Mouse (Mus musculus): ENCODE data around the gene Orai1.
"Not testable (repeated sequence)": the region's sequence is repeated elsewhere in the genome, so short reads cannot be mapped to it uniquely, and the experiment has no call there.

Orai1 gene

DNA sequence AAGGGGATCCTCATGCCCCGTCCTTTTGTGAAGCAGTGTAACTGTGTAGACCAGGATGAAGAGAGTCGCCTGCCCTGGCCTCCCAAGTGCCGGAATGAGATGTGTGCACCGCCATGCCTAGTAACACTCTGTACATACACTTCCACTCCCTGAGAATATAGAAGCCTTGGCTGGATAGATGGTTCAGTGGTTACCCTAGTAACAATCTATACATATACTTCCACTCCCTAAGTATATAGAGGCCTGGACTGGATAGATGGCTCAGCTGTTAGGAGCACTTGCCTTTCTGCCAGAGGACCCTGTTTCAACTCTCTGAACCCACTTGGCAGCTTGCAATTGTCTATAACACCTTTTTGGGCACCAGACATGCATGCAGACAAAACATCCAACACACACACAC, 20.2 kb downstream of the Orai1 start:
- no peak for DNase-seq

DNA sequence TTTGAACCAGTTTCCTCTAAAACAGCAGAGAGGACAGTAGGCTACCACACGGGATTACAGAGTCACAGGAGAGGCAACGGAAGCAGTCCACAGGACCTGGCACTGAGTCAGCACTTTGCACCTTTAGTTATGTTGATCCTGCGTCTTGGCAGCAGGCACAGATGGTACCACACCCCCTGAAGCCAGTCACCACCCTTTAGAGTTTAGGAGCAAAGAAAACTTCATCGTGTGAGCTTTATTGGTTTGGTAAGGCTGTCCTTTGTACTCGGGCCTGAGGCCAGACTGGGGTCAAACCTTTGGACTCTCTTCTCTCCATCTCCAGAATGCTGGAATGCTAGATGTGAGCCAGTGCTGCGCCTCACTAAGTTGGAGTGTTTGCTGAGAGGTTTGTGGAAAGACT, 20.7 kb downstream of the Orai1 start:
- DNase-seq, result no peak

DNA sequence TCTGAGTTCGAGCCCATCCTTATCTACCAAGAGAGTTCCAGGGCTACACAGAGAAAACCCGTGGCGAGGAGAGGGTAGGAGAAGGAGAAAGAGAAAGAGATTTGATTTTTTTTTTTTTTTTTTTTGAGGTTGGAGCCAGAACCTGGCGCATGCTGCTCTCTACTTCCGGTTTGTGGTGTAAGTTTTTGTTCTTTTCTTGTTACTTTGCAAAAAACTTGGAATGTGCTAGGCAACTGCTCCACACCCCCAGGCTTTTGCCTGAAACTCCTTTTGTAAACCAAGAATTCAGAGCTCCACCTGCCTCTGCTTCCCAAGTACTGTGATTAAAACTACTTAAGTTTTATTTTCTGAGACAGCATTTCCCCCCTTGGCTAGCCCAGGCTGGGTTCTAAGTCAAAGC, 23.2 kb downstream of the Orai1 start:
- no peak for DNase-seq

DNA sequence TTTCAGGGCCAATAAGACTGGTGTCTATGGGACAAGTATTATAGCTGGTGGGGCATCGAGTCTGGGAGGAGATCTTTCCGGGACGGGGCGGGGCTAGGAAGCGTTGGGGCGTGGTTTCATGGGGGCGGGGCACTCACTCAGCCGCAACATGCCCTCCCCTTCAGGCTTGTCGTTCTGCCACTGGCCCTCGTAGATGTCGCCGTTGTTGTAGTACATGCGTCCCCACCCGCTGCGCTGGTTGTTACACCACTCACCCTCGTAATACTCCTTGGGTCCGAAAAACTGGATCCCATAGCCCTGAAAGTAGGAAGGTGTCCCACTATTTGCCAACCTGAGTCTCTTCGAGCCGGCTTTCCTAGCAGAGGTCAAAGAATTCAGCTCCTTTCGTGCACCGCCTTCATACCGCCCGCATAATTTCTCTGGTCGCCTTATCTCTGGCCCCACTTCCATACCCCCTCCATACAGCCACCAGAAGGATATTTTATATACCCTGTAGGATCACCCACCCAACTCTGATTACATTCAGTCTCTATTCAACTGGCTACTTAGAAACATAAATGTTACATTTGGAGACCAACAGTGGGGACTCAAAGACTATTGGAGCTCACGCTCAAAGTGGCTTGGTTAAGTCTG, 24.4 kb downstream of the Orai1 start:
- no peak for DNase-seq

DNA sequence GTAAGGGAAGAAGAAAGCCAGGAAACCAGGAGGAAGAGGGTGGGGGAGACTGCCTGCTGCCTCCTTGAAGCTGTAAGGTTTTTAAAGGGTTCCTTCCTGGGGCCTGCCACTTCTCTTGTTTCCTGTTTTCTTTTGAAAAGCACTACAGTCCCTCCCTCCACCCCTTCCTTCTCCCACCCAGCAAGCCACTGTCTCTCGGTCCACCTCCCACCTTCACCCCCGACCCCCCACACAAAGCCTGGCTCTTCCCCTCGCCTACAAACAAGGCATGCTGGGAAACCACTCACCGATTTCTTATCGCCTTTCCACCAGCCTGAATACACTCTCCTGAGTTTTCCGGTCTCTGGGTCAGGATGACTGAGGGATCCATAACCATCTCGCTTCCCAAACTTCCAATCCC, 25.9 kb downstream of the Orai1 start:
- DNase-seq, result no peak

DNA sequence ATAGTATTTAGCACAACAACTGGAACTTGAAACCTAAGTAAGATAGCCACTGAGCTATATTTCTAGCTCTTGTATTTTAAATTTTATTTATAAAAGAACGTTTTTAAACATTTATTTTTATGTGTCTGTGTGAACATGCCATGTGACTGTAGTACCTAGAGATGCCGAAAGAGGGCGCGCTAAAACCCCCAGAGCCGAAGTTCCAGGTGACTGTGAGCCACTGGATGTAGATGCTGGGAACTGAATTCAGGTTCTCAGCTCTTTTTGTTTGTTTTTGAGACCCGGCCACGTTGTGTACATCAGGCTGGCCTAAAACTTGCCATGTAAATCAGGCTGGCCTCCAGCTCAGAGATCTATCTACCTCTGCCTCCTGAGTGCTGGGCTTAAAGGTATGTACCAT, 29.0 kb downstream of the Orai1 start:
- no peak for DNase-seq

DNA sequence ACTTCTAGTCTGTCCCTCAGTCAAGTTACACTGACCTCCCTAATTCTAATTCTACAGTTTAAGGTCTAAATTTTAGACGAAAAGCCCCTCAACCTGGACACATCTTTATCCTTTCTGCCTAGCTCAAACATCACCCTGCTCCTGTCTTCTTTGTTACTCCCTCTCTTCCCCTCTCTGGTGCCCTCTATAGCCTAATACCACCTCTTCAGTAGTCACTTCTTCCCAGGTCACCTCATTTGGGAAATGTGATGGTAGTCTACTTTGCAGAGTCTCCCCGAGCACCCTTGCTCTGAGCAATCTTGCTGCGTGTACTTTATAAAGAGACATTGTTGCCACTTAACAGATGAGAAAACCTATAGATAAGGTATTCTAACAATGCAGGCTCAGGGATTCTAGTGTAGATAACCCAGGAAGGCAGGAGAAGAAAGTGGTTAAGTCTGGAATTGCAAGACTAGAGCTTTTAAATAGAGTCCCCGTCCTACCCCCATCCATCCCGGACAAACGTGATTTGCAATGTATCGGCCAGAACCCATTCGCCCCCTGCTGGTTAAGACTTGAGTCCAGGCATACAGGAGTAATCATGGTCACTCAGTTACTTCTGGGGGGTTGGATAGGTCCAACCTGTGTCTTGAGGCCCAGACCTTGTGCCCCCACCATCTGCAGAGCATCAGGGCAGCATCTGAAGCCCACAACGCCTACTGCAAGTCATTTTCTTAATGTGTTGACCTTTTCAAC, 30.9 kb downstream of the Orai1 start:
- peak; percentile 56 for DNase-seq

DNA sequence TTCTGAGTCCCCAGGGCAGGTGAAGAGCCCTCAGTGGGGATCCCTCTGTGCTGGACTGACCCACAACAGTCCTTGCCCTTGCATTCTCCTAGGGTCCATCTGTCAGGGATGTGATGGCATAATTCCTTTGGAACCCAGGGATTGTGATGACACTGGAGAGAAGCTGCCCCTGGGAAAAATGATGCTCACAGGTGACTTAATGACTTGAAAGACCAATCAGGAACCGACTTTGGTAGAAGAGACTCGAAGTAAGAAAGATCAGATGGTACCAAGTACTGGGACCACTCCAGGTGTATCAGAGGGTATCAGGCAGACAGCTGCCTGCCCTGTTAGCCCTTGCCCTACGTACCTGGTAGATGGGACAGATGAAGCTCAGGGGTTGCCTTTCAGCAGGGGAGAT, 32.0 kb downstream of the Orai1 start, which contains the start of gene Morn3:
TSS of gene Morn3 (minus strand) at position 101 of the 400 bp plus-strand sequence.
- no peak for DNase-seq

DNA sequence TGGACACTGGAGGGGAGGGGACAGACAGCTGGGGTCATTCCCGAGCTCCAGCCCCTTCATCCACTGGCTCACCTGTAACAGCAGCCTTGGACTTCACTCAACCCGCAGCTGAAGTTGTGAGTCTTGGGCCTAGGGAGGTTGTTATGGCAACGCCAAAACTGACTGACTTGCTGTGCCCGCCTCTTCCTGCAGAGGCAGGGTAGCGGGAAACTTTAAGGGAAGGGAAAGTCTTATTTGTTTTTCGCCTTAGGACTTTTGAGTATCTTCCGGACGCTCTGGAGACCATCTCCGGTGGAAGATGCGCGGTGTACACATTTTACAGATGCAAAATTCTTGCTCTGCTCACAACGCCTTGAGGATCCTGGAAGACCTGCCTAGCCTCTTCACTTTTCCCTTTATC, 34.4 kb downstream of the Orai1 start:
- DNase-seq, result peak; percentile 22

DNA sequence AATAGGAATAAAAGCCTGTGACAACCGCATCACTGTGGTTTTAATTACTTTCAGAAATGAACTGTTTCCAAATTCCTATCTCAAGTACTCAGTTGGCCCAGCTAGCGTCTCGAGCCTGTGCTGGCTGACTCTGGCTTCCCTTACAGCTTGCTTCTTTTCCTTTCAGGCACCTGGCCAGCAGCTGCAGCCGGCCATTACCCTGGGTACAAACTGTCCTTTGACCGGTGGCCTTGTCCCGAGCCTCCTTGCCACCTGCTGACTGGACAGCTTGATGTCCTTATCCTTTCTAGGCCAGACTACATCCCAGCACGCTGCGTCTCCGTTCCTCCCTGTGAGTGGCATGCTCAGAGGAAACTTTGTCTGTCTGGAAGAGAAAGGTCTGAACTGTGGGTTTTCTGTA, 36.0 kb downstream of the Orai1 start:
- DNase-seq, result no peak

DNA sequence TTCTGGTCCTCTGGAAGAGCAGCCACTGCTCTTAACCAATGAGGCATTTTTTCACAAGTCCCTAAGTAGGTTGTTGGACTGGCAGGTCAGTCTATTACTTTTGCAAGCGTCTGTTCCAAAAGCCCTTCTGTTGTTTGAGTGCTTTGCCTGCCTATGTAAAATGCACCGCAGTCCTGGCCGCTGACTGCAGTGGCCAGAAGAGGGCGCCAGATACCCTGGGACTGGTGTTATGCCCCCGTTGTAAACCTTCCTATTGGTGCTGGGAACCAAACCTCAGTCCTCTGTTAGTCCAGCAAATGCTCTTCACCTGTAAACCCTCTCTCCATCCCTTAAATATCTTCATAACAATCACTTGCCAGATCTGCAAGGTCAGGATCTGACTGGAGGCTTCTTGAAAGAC, 36.9 kb downstream of the Orai1 start:
- no peak for DNase-seq

DNA sequence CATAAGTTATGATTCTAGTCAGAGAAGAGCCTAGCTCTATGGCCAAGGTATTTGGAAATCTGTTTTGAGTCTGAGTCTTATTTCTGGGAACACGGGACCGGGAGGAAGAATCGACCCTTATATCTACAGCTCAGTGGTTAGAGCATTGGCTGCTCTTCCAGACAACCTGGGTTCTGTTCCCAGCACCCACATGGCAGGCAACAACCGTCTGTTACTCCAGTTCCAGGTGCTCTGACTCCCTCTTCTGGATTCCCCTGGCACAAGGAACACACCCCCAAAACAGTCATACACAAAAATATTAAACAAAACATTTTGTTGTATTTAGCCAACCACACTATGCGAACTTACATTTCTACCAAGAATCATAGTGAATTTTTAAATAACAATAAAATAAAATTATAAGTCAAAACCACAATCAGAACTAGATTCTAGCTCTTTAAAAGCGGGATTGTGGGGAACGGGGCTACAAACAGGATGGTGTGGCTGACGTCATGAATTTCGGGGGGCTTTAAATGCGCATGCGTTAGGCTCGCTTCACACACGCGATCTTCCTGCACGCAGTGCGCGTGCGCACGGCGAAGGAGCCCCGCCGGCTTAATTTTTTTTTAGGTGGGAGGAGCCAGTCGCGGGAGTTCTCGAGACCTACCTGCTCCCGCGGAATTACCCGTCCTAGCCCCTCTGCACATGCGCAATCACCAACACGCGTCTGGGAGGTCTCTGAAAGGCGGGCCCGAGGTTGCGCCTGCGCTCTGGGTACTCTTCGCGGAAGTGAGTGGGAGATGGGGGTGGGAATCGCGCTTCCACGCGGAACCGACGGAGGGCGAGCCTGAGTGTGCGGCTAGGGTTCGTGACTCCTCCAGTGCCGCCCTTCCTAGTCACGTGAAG, 42.7 kb downstream of the Orai1 start:
- DNase-seq, result peak; percentile 98

DNA sequence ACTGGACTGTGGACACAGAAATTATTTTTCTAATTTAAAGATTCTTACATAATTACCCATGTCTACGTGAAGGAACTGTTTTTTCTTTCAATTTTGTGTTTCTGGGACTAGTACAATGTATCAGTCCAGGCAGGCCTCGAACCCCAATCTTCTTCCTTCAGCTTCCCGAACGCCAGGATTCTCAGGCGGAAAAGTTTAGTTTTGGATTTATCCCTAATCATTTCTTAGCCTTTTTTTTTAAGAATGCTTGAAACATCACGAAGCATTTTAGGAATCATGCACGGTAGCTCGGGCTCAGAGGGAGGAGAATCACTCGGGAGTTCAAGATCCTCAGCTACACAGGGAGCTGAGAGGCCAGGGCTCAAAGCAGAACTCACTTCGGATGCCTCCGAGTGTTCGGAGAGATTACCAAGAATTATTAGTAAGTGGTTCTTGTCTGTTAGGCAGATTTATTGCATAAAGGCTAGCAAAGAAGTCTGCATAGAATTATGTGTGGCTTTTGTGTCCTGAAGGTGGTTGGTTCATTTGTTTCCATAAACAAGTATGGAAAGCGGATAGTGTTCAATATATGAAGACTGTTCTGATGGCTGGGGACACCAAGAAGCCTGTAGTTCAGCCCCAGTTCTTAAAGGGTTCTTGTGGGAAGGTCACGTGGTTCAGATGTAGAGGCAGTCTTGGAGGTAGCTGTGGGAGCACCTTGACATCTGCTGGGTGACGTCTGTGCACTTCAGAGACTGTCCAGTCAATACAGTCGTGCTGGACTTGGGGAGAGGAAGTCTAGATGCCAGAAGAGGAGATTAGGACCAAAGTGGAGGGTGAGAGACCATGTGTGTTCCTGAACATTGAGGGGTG, 43.6 kb downstream of the Orai1 start:
- no peak for DNase-seq

DNA sequence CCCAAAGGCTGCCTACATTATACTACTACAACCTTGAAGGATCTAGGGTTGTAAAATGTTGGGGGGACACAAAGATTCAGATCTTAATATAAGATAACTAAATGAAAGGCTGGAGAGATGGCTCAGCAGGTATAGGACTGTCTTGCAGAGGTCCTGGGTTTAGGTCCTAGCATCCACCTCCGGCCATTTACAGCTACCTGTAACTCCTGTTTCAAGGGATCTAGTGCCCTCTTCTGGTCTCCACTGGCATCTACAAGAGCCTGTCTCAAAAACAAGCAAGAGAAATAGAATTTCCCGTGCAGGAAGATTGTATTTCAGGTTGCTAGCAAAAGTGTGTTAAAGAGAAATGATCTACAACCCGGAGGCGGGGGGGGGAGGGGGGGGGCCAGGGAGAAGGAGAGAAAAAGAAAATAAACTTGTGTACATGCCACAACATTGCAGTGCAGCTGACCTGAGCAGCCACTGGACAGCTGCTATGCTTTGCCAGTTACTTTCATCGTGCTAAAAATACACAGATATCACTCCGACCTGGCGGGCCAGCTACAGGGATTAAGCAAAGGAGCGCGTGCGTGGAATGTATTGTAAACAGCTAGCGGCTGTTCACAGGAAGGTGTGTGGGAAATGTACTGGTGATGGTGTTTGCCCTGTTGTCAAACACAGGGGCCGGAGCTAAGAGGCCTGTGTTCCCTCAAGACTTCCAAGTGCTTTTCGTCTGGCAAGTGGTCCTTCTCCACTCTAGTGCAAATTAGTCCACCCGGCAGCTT, 45.1 kb downstream of the Orai1 start:
- no peak for DNase-seq

DNA sequence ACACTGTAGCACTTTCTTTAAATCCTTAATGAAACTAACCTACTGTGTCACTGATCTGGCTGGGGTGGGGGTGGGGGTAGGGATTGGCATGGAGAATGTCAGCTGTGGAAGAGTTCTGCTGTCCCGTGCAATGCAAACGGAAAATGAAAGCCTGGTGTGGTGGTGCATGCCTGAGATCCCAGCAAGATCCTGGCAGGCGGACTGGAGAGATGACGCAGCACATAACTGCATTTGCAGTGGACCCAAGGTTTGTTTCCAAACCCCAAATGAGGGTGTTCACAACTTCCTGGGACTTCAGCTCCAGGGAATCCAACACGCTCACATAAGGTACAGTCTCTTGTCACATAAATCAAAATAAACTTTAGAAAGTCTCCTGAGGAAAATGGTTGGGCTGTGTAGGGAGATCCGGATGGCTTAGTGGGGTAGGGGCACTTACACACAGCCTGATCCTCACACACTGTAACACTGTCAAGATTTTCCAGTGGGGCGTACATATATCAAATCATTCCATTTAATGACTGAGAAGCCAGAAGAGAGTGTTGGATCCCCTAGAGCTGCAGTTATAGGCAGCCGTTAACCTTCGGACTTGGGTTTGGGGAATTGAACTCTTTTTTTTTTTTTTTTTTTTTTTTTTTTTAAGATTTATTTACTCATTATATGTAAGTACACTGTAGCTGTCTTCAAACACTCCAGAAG, 46.0 kb downstream of the Orai1 start:
- no peak for DNase-seq

DNA sequence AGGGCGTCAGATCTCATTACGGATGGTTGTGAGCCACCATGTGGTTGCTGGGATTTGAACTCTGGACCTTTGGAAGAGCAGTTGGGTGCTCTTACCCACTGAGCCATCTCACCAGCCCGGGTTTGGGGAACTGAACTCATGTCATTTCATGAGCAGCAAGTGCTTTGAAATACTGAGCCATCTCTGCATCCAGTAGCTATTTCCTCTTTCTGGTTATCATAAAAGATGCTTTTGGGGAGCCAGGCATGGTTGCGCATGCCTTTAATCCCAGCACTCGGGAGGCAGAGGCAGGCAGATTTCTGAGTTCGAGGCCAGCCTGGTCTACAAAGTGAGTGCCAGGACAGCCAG, 46.5 kb downstream of the Orai1 start:
- DNase-seq, result not testable (repeated sequence)

DNA sequence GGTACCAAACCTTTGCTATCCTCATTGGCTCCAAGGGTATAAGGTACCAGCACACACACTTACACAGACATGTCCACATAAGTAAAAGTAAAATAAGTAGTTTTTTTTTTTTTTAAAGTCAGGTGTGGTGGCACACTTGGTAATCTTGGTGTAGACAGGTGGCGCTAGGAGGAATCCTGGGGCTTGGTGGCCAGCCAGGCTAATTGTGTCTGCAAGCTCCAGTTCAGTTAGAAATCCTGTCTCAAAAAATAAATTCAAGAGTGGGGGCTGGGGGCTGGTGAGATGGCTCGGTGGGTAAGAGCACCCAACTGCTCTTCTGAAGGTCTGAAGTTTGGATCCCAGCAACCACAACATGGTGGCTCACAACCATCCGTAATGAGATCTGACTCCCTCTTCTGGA, 48.3 kb downstream of the Orai1 start:
- DNase-seq, result no peak

DNA sequence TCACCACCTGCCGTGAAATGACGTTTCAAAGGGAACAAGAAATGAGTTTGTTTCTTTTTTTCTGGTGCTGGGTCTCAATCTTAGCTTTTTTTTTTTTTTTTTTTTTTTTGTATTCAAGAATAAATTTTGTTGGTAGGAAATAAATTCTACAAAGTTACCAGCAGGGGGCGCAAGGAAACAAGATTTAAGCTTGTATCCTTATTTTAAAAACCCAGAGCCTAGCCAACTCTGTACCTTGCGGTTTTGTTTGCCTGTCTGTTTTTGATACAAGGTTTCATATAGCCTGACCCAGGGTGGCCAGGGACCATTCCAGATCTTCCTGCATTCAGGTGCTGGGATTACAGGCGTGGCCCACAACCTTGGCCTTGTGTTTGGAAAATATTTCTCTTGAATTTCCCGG, 49.3 kb downstream of the Orai1 start:
- DNase-seq, result peak; percentile 73

DNA sequence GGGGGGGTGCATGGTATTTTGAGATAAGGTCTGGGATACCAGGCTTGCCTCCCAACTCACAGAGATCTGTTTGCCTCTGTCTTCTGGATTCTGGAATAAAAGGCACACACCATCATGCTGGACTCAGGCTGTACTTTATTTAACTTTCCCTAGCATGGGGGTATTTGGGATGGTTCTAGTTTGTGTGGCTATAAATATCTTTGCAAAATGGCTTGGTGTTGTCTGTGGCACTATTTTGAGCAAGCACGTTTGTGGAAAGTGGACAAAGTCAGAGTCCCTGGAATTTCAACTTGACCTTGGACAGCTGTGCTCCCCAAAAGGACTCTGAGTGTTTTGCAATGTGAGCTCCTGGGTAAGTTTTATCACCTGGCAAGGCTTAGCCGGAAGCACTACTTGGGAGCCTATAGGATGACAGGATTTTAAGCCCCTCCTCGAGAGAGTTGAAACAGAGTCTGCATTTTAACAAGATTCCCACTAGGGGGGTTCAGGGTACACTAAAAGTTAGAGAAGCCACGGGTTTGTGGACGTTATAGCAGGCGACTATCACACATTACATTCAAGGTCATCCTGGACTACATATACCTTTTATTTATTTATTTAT, 52.6 kb downstream of the Orai1 start:
- DNase-seq, result no peak

DNA sequence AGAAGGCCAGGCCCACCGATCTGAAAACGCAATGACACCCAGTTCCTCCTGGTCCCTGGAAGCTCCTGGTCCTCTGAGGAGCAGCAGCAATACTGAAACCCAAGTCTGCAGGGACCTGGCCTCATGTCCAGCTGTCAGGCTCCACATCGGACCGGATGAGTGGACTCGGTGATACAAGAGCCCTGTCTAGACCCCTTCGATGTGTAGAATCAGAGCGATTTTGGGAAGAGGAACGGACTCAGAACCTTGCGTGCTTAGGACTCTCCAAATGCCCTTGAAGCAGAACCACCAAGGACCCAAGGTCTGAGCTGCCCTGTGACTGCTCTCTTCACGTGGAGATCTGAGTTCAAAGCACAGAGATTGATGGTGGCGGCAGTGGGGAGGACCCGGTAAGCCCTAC, 53.2 kb downstream of the Orai1 start, which contains the start of gene Tmem120b:
TSS of gene Tmem120b (plus strand) at position 301 of the 400 bp plus-strand sequence.
- no peak for DNase-seq

DNA sequence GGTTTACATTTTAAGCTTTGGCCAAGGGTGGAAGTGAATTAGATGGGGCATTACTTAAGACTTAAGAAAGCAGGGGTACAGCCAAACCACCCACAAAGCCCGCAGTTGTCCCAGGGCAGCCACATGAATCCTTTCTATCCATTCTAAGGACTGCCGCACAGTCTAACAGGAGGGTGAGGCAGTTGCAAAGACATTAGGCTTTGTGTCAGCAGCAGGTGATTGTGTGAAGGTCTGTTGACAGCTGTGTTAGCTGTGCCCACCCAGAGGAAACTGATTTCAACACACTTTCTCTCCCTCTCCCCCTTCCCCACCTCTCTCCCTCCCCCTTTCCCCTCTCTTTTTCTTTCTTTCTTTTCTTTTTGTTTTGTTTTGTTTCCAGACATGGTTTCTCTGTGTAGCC, 53.8 kb downstream of the Orai1 start:
- DNase-seq, result no peak

Measured in right cerebral cortex, postnatal 4 days (tissue).